Mouse (Mus musculus) ovary, postnatal 36 days (tissue): ENCODE measurements at regions not wholly inside any gene's neighbourhood (a gene's known extent, or its start where the extent isn't known, plus 50 kb on each side); places are given as distances from the start of the nearest gene placed in this dataset.

Source experiments
- DNase-seq: peaks from one replicate; pipeline ENCODE4 v3.0.0; 2022; ENCODE audit warnings: low spot score, mixed read lengths

- no peak for DNase-seq
These were observed 389.6 kb downstream of the Rps24 start for GRCm38 (mm10) chr14:24876508-24876907.

GRCm38 (mm10) chr14:24877853-24878252, 390.9 kb downstream of the Rps24 start:
- DNase-seq = no peak

GRCm38 (mm10) chr14:24886164-24886563, 399.2 kb downstream of the Rps24 start:
- no peak for DNase-seq

GRCm38 (mm10) chr14:24886896-24887421, 400.0 kb downstream of the Rps24 start:
- DNase-seq = no peak

- DNase-seq = no peak
These were observed 403.9 kb downstream of the Rps24 start for GRCm38 (mm10) chr14:24890856-24891255.

GRCm38 (mm10) chr14:24895196-24895595, 408.3 kb downstream of the Rps24 start:
- no peak for DNase-seq

- DNase-seq = no peak
These were observed 409.8 kb downstream of the Rps24 start for GRCm38 (mm10) chr14:24896681-24897080.

- DNase-seq = no peak
These were observed 413.7 kb downstream of the Rps24 start for GRCm38 (mm10) chr14:24900501-24901179.

- no peak for DNase-seq
These were observed 414.8 kb downstream of the Rps24 start for GRCm38 (mm10) chr14:24901726-24902125.

GRCm38 (mm10) chr14:24902870-24903269, 415.9 kb downstream of the Rps24 start:
- DNase-seq = no peak

GRCm38 (mm10) chr14:24904712-24905111, 417.8 kb downstream of the Rps24 start:
- no peak for DNase-seq

- no peak for DNase-seq
These were observed 420.0 kb downstream of the Rps24 start for GRCm38 (mm10) chr14:24906916-24907315.

- DNase-seq = no peak
These were observed 421.5 kb downstream of the Rps24 start for GRCm38 (mm10) chr14:24908377-24908776.

GRCm38 (mm10) chr14:24911621-24912020, 424.7 kb downstream of the Rps24 start:
- DNase-seq = no peak

- no peak for DNase-seq
These were observed 432.1 kb downstream of the Rps24 start for GRCm38 (mm10) chr14:24919056-24919455.

- no peak for DNase-seq
These were observed 435.1 kb downstream of the Rps24 start for GRCm38 (mm10) chr14:24922006-24922405.

- no peak for DNase-seq
These were observed 437.6 kb downstream of the Rps24 start for GRCm38 (mm10) chr14:24924561-24924960.

- no peak for DNase-seq
These were observed 439.4 kb downstream of the Rps24 start for GRCm38 (mm10) chr14:24926086-24927048.

GRCm38 (mm10) chr14:24928726-24929125, 441.8 kb downstream of the Rps24 start:
- no peak for DNase-seq

- DNase-seq = no peak
These were observed 443.3 kb downstream of the Rps24 start for GRCm38 (mm10) chr14:24930251-24930650.

GRCm38 (mm10) chr14:24937876-24938275, 451.0 kb downstream of the Rps24 start:
- DNase-seq = no peak

- DNase-seq = no peak
These were observed 452.1 kb downstream of the Rps24 start for GRCm38 (mm10) chr14:24939068-24939467.
